Mouse (Mus musculus): ENCODE measurements around the gene Cers1. TPM values are rescaled to one million over a fixed set of nuclear protein-coding genes. Genes with fewer than 3 reads are reported as not detected.
A peak's percentile ranks its signal among the peaks of the same experiment; 100 is the strongest.

Gene Cers1
- total and polyA plus RNA-seq, 3 experiments: 5.0 to 7.7 TPM; not detected in 1

DNA sequence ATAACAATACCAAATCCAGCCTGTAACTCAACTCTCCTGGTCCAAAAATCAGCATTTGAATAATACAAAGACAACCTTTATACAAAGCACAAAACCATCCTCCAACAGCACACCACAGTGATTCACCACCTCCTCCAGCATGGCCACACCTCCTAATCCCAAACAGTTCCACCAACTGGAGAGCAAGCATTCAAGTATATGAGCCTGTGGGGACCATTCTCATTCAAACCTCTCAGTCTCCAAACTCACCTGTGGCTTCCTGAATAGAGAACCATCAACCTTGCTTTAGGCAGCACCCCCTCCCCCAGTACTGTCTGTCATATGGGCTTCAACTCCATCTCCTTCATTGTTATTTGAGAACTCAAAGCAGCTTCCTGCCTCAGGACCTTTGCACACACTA lies 41.2 kb upstream of the Cers1 start:
- Histone ChIP-seq H3K27me3 (ENCODE audit: control insufficient read depth in 1 of 2, insufficient read depth in 2 of 2, low read length in 2 of 2) (no peaks in the 10 kb centered on the region), H3K9me3 (replicated peaks; ENCODE audit: insufficient read depth, low read length) (no peaks in the 10 kb centered on the region), H3K9ac (ENCODE audit: control insufficient read depth, low read depth, low read length, poor library complexity, severe bottlenecking) (no peak overlapping the region), H3K27ac (ENCODE audit: control insufficient read depth, low read depth, low read length) (no peak overlapping the region), H3K4me1 (ENCODE audit: control insufficient read depth in 1 of 2, insufficient read depth in 2 of 2, low read length in 2 of 2) (peaks cover 7 to 22% of the 10 kb centered on the region in 2 experiments; a peak in 3 of 4 replicates), H3K79me2 (ENCODE audit: control insufficient read depth, insufficient read depth, low read length, poor library complexity) (no peaks in the 10 kb centered on the region), H3K36me3 (ENCODE audit: control insufficient read depth in 1 of 2, insufficient read depth in 2 of 2, low read length in 2 of 2) (no peaks in the 10 kb centered on the region; a peak in 1 of 4 replicates), H3K4me3 (ENCODE audit: control insufficient read depth in 1 of 2, insufficient read depth in 1 of 2, low read depth in 2 of 2, low read length in 2 of 2) (no peak overlapping the region)
- DNase-seq (ENCODE audit: low read depth, low spot score): no peak
- TF ChIP-seq MAFK (IDR thresholded peaks at IDR 0.05; ENCODE audit: borderline replicate concordance, low read depth, low read length): no peak
- no peak for TF ChIP-seq USF2 (IDR thresholded peaks at IDR 0.05; ENCODE audit: borderline replicate concordance in 1 of 2, insufficient read depth in 1 of 2, low read depth in 1 of 2, low read length in 2 of 2)

GRCm38 (mm10) chr8:70276476-70276875 lies 39.1 kb upstream of the Cers1 start:
- Histone ChIP-seq H3K4me3 (ENCODE audit: control insufficient read depth in 1 of 2, insufficient read depth in 1 of 2, low read depth in 2 of 2, low read length in 2 of 2) (no peak overlapping the region), H3K27ac (ENCODE audit: control insufficient read depth, low read depth, low read length) (no peak overlapping the region), H3K36me3 (ENCODE audit: control insufficient read depth in 1 of 2, insufficient read depth in 2 of 2, low read length in 2 of 2) (no peaks in the 10 kb centered on the region; a peak in 1 of 4 replicates), H3K79me2 (ENCODE audit: control insufficient read depth, insufficient read depth, low read length, poor library complexity) (no peaks in the 10 kb centered on the region), H3K27me3 (ENCODE audit: control insufficient read depth in 1 of 2, insufficient read depth in 2 of 2, low read length in 2 of 2) (no peaks in the 10 kb centered on the region), H3K4me1 (ENCODE audit: control insufficient read depth in 1 of 2, insufficient read depth in 2 of 2, low read length in 2 of 2) (peaks cover 7 to 23% of the 10 kb centered on the region in 2 experiments; a peak in 3 of 4 replicates), H3K9me3 (replicated peaks; ENCODE audit: insufficient read depth, low read length) (no peaks in the 10 kb centered on the region), H3K9ac (ENCODE audit: control insufficient read depth, low read depth, low read length, poor library complexity, severe bottlenecking) (no peak overlapping the region)
- peak; percentile 49 for DNase-seq (ENCODE audit: low read depth, low spot score)
- TF ChIP-seq EP300 (IDR thresholded peaks at IDR 0.05; ENCODE audit: low read depth in 1 of 2, low read length in 2 of 2): peak in 1 of 2 experiments; percentile 67; a peak in 2 of 4 replicates
- TF ChIP-seq NELFE (IDR thresholded peaks at IDR 0.05; ENCODE audit: low read depth, low read length): no peak
- no peak for TF ChIP-seq ZC3H11A (IDR thresholded peaks at IDR 0.05; ENCODE audit: low read depth, low read length)
- TF ChIP-seq BHLHE40 (IDR thresholded peaks at IDR 0.05; ENCODE audit: borderline replicate concordance, low read depth, low read length): no peak
- peak; percentile 78 for TF ChIP-seq TCF12 (IDR thresholded peaks at IDR 0.05; ENCODE audit: low read depth, low read length)
- TF ChIP-seq MXI1 (IDR thresholded peaks at IDR 0.05; ENCODE audit: low read depth, low read length): no peak
- TF ChIP-seq ETS1 (IDR thresholded peaks at IDR 0.05; ENCODE audit: low read depth, low read length): 0 out of 2 replicates have a peak, but pooled peaks have one; percentile 32
- peak; percentile 91 for TF ChIP-seq TAL1 (IDR thresholded peaks at IDR 0.05; ENCODE audit: low read length)

DNA sequence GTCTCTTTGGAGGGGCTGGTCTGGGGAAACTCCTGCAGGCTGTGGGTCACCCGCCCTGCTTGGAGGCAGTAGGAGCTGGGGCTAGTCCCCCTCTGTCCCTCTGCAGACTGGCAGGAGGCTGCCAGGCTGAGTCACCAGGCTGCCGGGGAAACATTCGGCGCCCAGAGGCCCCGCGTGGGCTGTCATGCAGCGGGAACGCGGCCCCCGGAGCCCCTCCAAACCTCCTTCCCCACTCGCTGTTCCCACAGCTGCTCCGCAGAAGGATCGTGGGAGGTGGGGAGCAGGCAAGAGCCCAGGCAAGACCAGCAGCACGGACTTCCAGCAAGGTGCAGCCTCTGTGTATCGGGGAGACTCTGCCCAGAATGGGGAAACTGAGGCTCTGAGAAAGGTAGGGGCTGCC lies 37.4 kb upstream of the Cers1 start:
- Histone ChIP-seq H3K36me3 (ENCODE audit: control insufficient read depth in 1 of 2, insufficient read depth in 2 of 2, low read length in 2 of 2) (no peaks in the 10 kb centered on the region; a peak in 2 of 4 replicates), H3K79me2 (ENCODE audit: control insufficient read depth, insufficient read depth, low read length, poor library complexity) (peaks cover 3% of the 10 kb centered on the region; the same call in 1 of the 2 replicates), H3K4me1 (ENCODE audit: control insufficient read depth in 1 of 2, insufficient read depth in 2 of 2, low read length in 2 of 2) (peaks cover 1 to 22% of the 10 kb centered on the region in 2 experiments), H3K4me3 (ENCODE audit: control insufficient read depth in 1 of 2, insufficient read depth in 1 of 2, low read depth in 2 of 2, low read length in 2 of 2) (no peak overlapping the region), H3K9ac (ENCODE audit: control insufficient read depth, low read depth, low read length, poor library complexity, severe bottlenecking) (no peak overlapping the region), H3K9me3 (replicated peaks; ENCODE audit: insufficient read depth, low read length) (no peaks in the 10 kb centered on the region), H3K27me3 (ENCODE audit: control insufficient read depth in 1 of 2, insufficient read depth in 2 of 2, low read length in 2 of 2) (no peaks in the 10 kb centered on the region), H3K27ac (ENCODE audit: control insufficient read depth, low read depth, low read length) (no peak overlapping the region)
- TF ChIP-seq CTCF (IDR thresholded peaks at IDR 0.05 in 2 of 3, conservative IDR thresholded peaks at IDR 0.05 in 1 of 3; ENCODE audit: control insufficient read depth in 1 of 3, insufficient read depth in 1 of 3, low read depth in 2 of 3, low read length in 3 of 3, poor library complexity in 1 of 3, severe bottlenecking in 1 of 3) (no peak), SMC3 (IDR thresholded peaks at IDR 0.05; ENCODE audit: low read depth, low read length) (no peak), BHLHE40 (IDR thresholded peaks at IDR 0.05; ENCODE audit: borderline replicate concordance, low read depth, low read length) (no peak), CHD1 (IDR thresholded peaks at IDR 0.05; ENCODE audit: low read depth, low read length) (no peak), USF2 (IDR thresholded peaks at IDR 0.05; ENCODE audit: borderline replicate concordance in 1 of 2, insufficient read depth in 1 of 2, low read depth in 1 of 2, low read length in 2 of 2) (no peak), POLR2A (IDR thresholded peaks at IDR 0.05; ENCODE audit: control insufficient read depth in 1 of 2, insufficient read depth in 1 of 2, low read depth in 1 of 2, low read length in 2 of 2, poor library complexity in 1 of 2) (no peak)
- DNase-seq (ENCODE audit: low read depth, low spot score): no peak

Data from MEL (cell line).